Mouse (Mus musculus): ENCODE data around the gene Frmd4a. TPM values are rescaled to one million over a fixed set of nuclear protein-coding genes. Genes with fewer than 3 reads are reported as not detected.
A peak's percentile ranks its signal among the peaks of the same experiment; 100 is the strongest.

Gene Frmd4a
- total RNA-seq (2014; rRNA removed; ENCODE audit: low replicate concordance) = 25.2 and 44.1 TPM in 2 replicates
- polyA plus RNA-seq (2015; fragmentation: Nextera tagmentation; extraction: Ambion mirVana) = 10.5 and 11.9 TPM in 2 replicates

DNA sequence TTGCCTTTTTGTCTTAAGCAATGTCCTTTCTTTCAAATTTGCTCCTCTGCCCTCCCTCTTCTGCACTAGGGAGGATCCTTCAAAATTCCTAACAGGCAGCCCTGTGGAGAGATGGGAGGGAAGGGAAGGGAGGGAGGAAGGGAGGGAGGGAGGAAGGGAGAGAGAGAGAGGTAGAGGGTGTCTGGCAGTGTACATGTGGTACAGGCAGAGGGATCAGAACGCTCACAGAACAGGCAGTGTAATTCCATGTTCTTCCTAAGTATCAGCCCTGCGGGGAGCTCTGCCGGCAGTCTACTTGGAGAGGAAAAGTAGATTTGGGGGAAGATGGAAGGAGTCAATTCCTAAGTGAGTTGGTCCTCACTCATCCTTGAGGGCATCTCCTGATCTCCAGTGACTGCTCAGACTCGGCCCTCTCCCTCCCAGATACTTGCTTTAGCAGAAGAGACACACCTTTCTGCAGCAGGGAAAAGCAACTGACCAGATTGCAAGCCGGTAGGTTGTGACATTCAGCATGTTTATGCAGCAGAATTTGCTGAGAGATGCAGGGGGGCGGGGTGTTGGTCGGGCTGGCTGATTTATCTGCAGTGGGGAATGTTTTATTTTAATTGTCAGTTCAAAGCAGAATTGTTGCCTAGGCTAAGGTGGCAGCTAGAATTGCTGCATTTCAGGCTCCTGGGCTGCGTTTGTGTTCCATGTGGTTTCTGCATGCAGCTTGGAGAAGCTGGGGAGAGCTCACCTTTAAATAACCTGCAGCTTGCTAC, at the start of gene Frmd4a:
Frmd4a (plus strand) TSS at position 190 of the 761 bp plus-strand sequence.
- ATAC-seq (ENCODE audit: insufficient read depth, low read depth) = no peak
- H3K27me3 ChIP-seq (ENCODE audit: control insufficient read depth, insufficient read depth, low read length) = no peaks in the 10 kb centered on the region
- H3K27ac ChIP-seq (ENCODE audit: low read depth) = no peak within 1 kb of the TSS
- no peak within 1 kb of the TSS for H3K4me3 ChIP-seq (ENCODE audit: low read depth, low read length)
- H3K36me3 ChIP-seq (replicated peaks; ENCODE audit: control insufficient read depth, insufficient read depth, low read length) = no peaks in the 10 kb centered on the region
- no peaks in the 10 kb centered on the region for H3K9me3 ChIP-seq (replicated peaks; ENCODE audit: control insufficient read depth, low read length)
- TF ChIP-seq EP300 (IDR thresholded peaks at IDR 0.05; ENCODE audit: low read depth) (no peak), CTCF (IDR thresholded peaks at IDR 0.05; ENCODE audit: low read depth) (no peak)
- no peak within 1 kb of the TSS for H3K9ac ChIP-seq (replicated peaks; ENCODE audit: low read depth, low read length)
- no peaks in the 10 kb centered on the region for H3K4me1 ChIP-seq (ENCODE audit: control insufficient read depth, insufficient read depth)
- no peak for DNase-seq (ENCODE audit: low spot score)
- H3K4me2 ChIP-seq (ENCODE audit: low read depth, low read length) = 0 out of 2 replicates have a peak within 1 kb of the TSS, but pooled peaks have one; percentile 15
- WGBS = 41% methylated on average over 8 of the region's 8 CpGs

GRCm38 (mm10) chr2:3988876-3989275, 28.6 kb upstream of the Frmd4a start:
- Histone ChIP-seq H3K4me1 (ENCODE audit: control insufficient read depth, insufficient read depth) (no peaks in the 10 kb centered on the region), H3K27me3 (ENCODE audit: control insufficient read depth, insufficient read depth, low read length) (no peaks in the 10 kb centered on the region), H3K36me3 (replicated peaks; ENCODE audit: control insufficient read depth, insufficient read depth, low read length) (no peaks in the 10 kb centered on the region), H3K4me2 (ENCODE audit: low read depth, low read length) (no peak overlapping the region), H3K9ac (replicated peaks; ENCODE audit: low read depth, low read length) (no peak overlapping the region), H3K27ac (ENCODE audit: low read depth) (no peak overlapping the region), H3K4me3 (ENCODE audit: low read depth, low read length) (no peak overlapping the region), H3K9me3 (replicated peaks; ENCODE audit: control insufficient read depth, low read length) (no peaks in the 10 kb centered on the region)
- no peak for DNase-seq (ENCODE audit: low spot score)
- ATAC-seq (ENCODE audit: insufficient read depth, low read depth) = no peak
- TF ChIP-seq CTCF (IDR thresholded peaks at IDR 0.05; ENCODE audit: low read depth) (no peak), EP300 (IDR thresholded peaks at IDR 0.05; ENCODE audit: low read depth) (no peak)
- 76% methylated on average over 7 of the region's 7 CpGs for WGBS

- DNase-seq (ENCODE audit: low spot score) = no peak
- no peaks in the 10 kb centered on the region for H3K36me3 ChIP-seq (replicated peaks; ENCODE audit: control insufficient read depth, insufficient read depth, low read length)
- no peak overlapping the region for H3K9ac ChIP-seq (replicated peaks; ENCODE audit: low read depth, low read length)
- H3K27me3 ChIP-seq (ENCODE audit: control insufficient read depth, insufficient read depth, low read length) = no peaks in the 10 kb centered on the region
- no peak overlapping the region for H3K4me2 ChIP-seq (ENCODE audit: low read depth, low read length)
- no peak overlapping the region for H3K4me3 ChIP-seq (ENCODE audit: low read depth, low read length)
- no peaks in the 10 kb centered on the region for H3K4me1 ChIP-seq (ENCODE audit: control insufficient read depth, insufficient read depth)
- 59% methylated on average over 1 of the region's 1 CpGs for WGBS
- no peaks in the 10 kb centered on the region for H3K9me3 ChIP-seq (replicated peaks; ENCODE audit: control insufficient read depth, low read length)
- no peak for TF ChIP-seq CTCF (IDR thresholded peaks at IDR 0.05; ENCODE audit: low read depth)
- TF ChIP-seq EP300 (IDR thresholded peaks at IDR 0.05; ENCODE audit: low read depth) = no peak
- no peak overlapping the region for H3K27ac ChIP-seq (ENCODE audit: low read depth)
- no peak for ATAC-seq (ENCODE audit: insufficient read depth, low read depth)
These were observed 27.1 kb upstream of the Frmd4a start for GRCm38 (mm10) chr2:3990431-3990830.

DNA sequence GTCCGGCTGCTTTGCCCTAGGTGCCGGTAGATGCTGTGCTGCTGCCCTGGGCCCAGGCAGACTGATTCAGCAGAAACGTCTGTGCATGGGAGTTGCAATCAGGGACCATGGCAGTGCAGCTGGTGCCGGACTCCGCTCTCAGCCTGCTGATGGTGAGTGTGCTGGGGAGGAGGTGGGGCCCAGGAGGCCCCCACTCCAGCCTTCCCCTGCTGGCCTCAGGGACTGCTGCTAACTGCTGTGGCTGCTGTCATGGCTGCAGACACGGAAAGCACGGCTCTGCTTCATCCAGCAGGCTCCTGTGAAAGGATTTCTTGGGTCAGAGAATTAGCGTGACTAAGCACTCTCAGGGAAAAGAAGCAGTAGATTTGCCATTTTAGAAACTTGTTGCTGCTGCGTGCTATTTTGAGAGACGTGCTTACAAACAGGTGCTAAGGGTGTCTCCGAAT, 937 bp downstream of the Frmd4a start:
- Histone ChIP-seq H3K4me1 (ENCODE audit: control insufficient read depth, insufficient read depth) (no peaks in the 10 kb centered on the region), H3K9me3 (replicated peaks; ENCODE audit: control insufficient read depth, low read length) (no peaks in the 10 kb centered on the region), H3K9ac (replicated peaks; ENCODE audit: low read depth, low read length) (no peak overlapping the region), H3K36me3 (replicated peaks; ENCODE audit: control insufficient read depth, insufficient read depth, low read length) (no peaks in the 10 kb centered on the region), H3K4me2 (ENCODE audit: low read depth, low read length) (0 out of 2 replicates have a peak overlapping the region, but pooled peaks have one; percentile 15), H3K27ac (ENCODE audit: low read depth) (no peak overlapping the region), H3K27me3 (ENCODE audit: control insufficient read depth, insufficient read depth, low read length) (no peaks in the 10 kb centered on the region), H3K4me3 (ENCODE audit: low read depth, low read length) (no peak overlapping the region)
- TF ChIP-seq CTCF (IDR thresholded peaks at IDR 0.05; ENCODE audit: low read depth) (no peak), EP300 (IDR thresholded peaks at IDR 0.05; ENCODE audit: low read depth) (no peak)
- WGBS = 39% methylated on average over 11 of the region's 11 CpGs
- no peak for ATAC-seq (ENCODE audit: insufficient read depth, low read depth)
- peak; percentile 12 for DNase-seq (ENCODE audit: low spot score)

- DNase-seq (ENCODE audit: low spot score) (no peak), ATAC-seq (ENCODE audit: insufficient read depth, low read depth) (no peak)
- no peaks in the 10 kb centered on the region for H3K4me1 ChIP-seq (ENCODE audit: control insufficient read depth, insufficient read depth)
- H3K9me3 ChIP-seq (replicated peaks; ENCODE audit: control insufficient read depth, low read length) = no peaks in the 10 kb centered on the region
- H3K27me3 ChIP-seq (ENCODE audit: control insufficient read depth, insufficient read depth, low read length) = no peaks in the 10 kb centered on the region
- WGBS = 75% methylated on average over 4 of the region's 4 CpGs
- no peak overlapping the region for H3K4me3 ChIP-seq (ENCODE audit: low read depth, low read length)
- H3K36me3 ChIP-seq (replicated peaks; ENCODE audit: control insufficient read depth, insufficient read depth, low read length) = no peaks in the 10 kb centered on the region
- TF ChIP-seq CTCF (IDR thresholded peaks at IDR 0.05; ENCODE audit: low read depth) (no peak), EP300 (IDR thresholded peaks at IDR 0.05; ENCODE audit: low read depth) (no peak)
- no peak overlapping the region for H3K9ac ChIP-seq (replicated peaks; ENCODE audit: low read depth, low read length)
- H3K4me2 ChIP-seq (ENCODE audit: low read depth, low read length) = no peak overlapping the region
- no peak overlapping the region for H3K27ac ChIP-seq (ENCODE audit: low read depth)
These were observed 1.4 kb downstream of the Frmd4a start for GRCm38 (mm10) chr2:4018909-4019308.

Measured in heart, postnatal 0 days (tissue).